Mouse (Mus musculus) central nervous system, embryonic 18 days (tissue): ENCODE data around the gene 2810006K23Rik. TPM values are rescaled to one million over a fixed set of nuclear protein-coding genes. Genes with fewer than 3 reads are reported as not detected.

Source experiments
- polyA plus RNA-seq: library from polyadenylated mRNA; depleted of rRNA; stranded (reverse); fragments of >200 nt; gene quantifications from 2 replicates; pipeline ENCODE4 v1.2.3, GENCODE M21; 2012; rRNA removed

Gene 2810006K23Rik
- polyA plus RNA-seq = 10.4 and 12.1 TPM in 2 replicates

DNA sequence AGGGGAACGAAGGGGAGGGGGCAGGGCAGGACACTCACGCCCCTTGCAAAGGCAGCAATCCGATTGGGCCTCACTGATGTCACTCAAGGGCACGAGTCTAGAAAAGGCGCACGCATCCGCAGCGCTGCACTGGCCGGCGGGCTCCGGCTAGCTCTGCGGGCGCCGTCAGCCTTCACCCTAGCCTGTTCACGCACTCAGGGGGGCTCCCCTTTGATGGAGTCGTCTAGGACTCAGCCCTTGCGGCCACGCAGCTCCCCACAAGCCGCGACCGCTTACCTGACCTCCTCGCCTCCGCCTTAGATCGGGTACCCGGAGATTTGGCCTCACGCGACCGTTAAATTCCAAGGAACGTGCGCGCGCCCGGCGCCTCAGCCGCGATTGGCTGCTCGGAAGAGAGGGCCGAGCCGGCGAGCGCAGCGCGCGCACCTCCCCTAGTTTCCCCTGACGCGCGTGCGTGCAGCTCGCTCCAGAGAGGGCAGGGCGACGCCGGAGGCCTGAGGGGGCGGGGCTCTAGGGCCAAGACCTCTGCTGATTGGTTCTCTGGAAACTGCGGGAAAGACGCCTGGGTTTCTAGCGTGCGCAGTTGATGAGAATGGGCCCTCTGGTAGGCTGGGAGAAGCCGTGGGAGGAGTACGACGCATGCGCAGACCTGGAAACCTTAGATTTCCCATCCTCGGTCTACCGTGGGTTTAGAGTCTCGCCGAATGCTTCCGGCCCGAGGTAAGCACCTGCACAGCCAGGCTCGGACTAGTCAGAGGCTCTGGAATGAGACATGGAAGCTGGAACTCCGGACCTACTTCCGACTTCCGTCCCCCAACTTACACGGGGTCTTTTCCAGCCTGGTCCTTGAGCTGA, at the start of gene 2810006K23Rik, which contains the start of gene Mphosph9:
Gene 2810006K23Rik, plus strand, starts transcription at position 580 of the 855 bp plus-strand sequence.
Gene Mphosph9, minus strand, starts transcription at position 463 of the 855 bp plus-strand sequence.

GRCm38 (mm10) chr5:124362982-124363381, 35.1 kb downstream of the 2810006K23Rik start, which contains the start of gene Cdk2ap1:
Cdk2ap1 (minus strand) TSS chr5:124363082.

Other genes starting within 250 kb of the 2810006K23Rik start
- gene Abcb9, start 232.3 kb upstream of the 2810006K23Rik start, polyA plus RNA-seq = 11.4 and 11.5 TPM in 2 replicates
- gene Ogfod2, start 215.8 kb upstream of the 2810006K23Rik start, polyA plus RNA-seq = 45.7 and 48.0 TPM in 2 replicates
- 70.6 and 72.6 TPM in 2 replicates for gene Arl6ip4, start 212.0 kb upstream of the 2810006K23Rik start, polyA plus RNA-seq
- 58.6 and 61.3 TPM in 2 replicates for gene Pitpnm2, start 78.3 kb upstream of the 2810006K23Rik start, polyA plus RNA-seq
- 14.6 and 16.4 TPM in 2 replicates for gene Mphosph9, start 117 bp upstream of the 2810006K23Rik start, polyA plus RNA-seq
- 219 TPM in 2 replicates for gene Cdk2ap1, start 35.0 kb downstream of the 2810006K23Rik start, polyA plus RNA-seq
- gene Sbno1, start 97.9 kb downstream of the 2810006K23Rik start, polyA plus RNA-seq = 38.8 and 39.9 TPM in 2 replicates
- 51.8 and 54.4 TPM in 2 replicates for gene Kmt5a, start 111.8 kb downstream of the 2810006K23Rik start, polyA plus RNA-seq
- 32.9 and 35.5 TPM in 2 replicates for gene Rilpl2, start 150.3 kb downstream of the 2810006K23Rik start, polyA plus RNA-seq
- gene Snrnp35, start 155.0 kb downstream of the 2810006K23Rik start, polyA plus RNA-seq = 12.1 and 12.8 TPM in 2 replicates
- 10.2 and 11.8 TPM in 2 replicates for gene Rilpl1, start 203.3 kb downstream of the 2810006K23Rik start, polyA plus RNA-seq
- 156 and 157 TPM in 2 replicates for gene Tmed2, start 212.6 kb downstream of the 2810006K23Rik start, polyA plus RNA-seq
- 33.7 and 33.8 TPM in 2 replicates for gene Ddx55, start 224.8 kb downstream of the 2810006K23Rik start, polyA plus RNA-seq